ENCODE assay signal across 17 mouse cellular contexts in the genomic region with DNA sequence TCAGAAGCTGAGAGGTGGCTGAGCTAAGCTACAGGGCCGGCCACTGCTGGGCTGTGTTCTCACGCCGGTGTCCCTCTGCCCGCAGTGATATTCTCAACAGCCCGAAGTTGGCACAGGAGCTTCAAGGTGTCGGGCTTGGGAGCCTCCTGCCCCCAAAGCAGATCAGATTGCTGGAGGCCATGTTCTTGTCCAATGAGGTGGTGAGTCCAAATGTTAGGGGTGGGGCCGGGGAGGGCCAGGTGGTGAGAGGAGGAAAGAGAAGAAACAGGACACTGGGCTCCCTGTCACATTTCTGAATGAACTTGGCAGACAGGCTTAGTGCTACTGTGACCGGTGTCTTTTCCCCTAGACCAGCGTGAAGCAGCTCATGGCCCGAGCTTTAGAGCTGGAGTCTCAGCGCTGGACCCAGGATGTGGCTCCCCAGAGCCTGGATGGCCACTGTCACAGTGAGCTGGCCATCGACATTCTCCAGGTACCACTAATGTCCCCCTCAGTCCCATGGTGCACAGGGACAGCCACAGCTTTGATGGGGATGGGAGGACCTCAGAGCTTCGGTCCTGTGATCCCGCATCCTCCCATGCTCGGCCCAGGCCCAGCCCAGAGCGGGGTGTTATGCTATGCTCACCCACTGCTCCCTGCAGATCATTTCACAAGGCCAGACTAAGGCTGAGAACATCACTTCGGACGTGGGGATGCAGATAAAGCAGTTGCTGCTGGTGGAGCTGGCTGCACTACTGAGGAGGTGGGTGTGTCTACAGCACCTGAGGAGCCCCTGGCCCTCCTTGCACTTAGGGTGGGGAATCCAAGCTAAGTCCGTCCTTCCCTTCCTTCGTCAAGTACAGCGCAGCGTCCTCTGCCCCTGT. TPM values are rescaled to one million over a fixed set of nuclear protein-coding genes. Genes with fewer than 3 reads are reported as not detected.
DNase-seq lines count a peak whose midpoint lies in the region; ATAC-seq and TF ChIP-seq lines count a peak whose summit lies in the region.
"Had no signal": no experiment of that assay in that cellular context is flagged by ENCODE, and none has a peak within 500 bp of the region (broad histone marks: within the 10 kb centered on the region; RNA-seq: fewer than 3 reads in every experiment).

No protein-coding gene starts in this region.

- DNase-seq in heart, adult 11 months: peak; percentile 93
- DNase-seq in liver, embryonic 11.5 days (ENCODE audit: low spot score): peak; percentile 34
- DNase-seq in liver, postnatal 0 days: no peak
- DNase-seq in kidney, postnatal 0 days (ENCODE audit: low spot score): no peak
- no peak for DNase-seq in lung, postnatal 14 days
- no peak for DNase-seq in spleen, postnatal 10 days (ENCODE audit: low spot score in 2 of 2)
- DNase-seq: adrenal gland, adult 2 months; cerebellum, adult 8-10 months; layer of hippocampus, adult 9-11 months; lung, postnatal 4 days; retina, postnatal 1 day; thymus, postnatal 36 days had no signal

- H3K27me3 ChIP-seq in heart, embryonic 11.5 days (ENCODE audit: control insufficient read depth, insufficient read depth, low read length): peaks cover 80% of the 10 kb centered on the region
- peaks cover 50% of the 10 kb centered on the region for H3K27me3 ChIP-seq in liver, embryonic 11.5 days (replicated peaks; ENCODE audit: control insufficient read depth, insufficient read depth, low read length)
- no peaks in the 10 kb centered on the region for H3K27me3 ChIP-seq in liver, postnatal 0 days (ENCODE audit: insufficient read depth, low read length)
- H3K27me3 ChIP-seq in kidney, postnatal 0 days (ENCODE audit: insufficient read depth, low read length): 0 out of 2 replicates have a peak, but pooled peaks cover 6% of the 10 kb centered on the region

- TF ChIP-seq CTCF in liver, postnatal 0 days (IDR thresholded peaks at IDR 0.05; ENCODE audit: low read depth): no peak
- TF ChIP-seq CTCF in kidney, postnatal 0 days (IDR thresholded peaks at IDR 0.05; ENCODE audit: low read depth): no peak

- TF ChIP-seq EP300 in liver, postnatal 0 days (IDR thresholded peaks at IDR 0.05; ENCODE audit: low read depth): no peak

- no peak overlapping the region for H3K4me2 ChIP-seq in heart, embryonic 11.5 days
- H3K4me2 ChIP-seq in liver, embryonic 11.5 days: no peak overlapping the region; the same call in 1 of the 2 replicates
- H3K4me2 ChIP-seq in liver, postnatal 0 days (ENCODE audit: low read depth, low read length): no peak overlapping the region
- H3K4me2 ChIP-seq in kidney, postnatal 0 days (ENCODE audit: low read length): no peak overlapping the region

- 27% methylated on average over 22 of the region's 22 CpGs for WGBS in heart, embryonic 11.5 days (ENCODE audit: insufficient replicate concordance)
- WGBS in liver, embryonic 11.5 days: 55% methylated on average over 22 of the region's 22 CpGs
- WGBS in liver, postnatal 0 days (ENCODE audit: insufficient replicate concordance): 81% methylated on average over 22 of the region's 22 CpGs
- 41% methylated on average over 22 of the region's 22 CpGs for WGBS in kidney, postnatal 0 days

- H3K4me1 ChIP-seq in heart, embryonic 11.5 days (ENCODE audit: control insufficient read depth, insufficient read depth, low read length): peaks cover 38% of the 10 kb centered on the region
- peaks cover 46% of the 10 kb centered on the region for H3K4me1 ChIP-seq in liver, embryonic 11.5 days (replicated peaks; ENCODE audit: control insufficient read depth, insufficient read depth, low read length)
- peaks cover 38% of the 10 kb centered on the region for H3K4me1 ChIP-seq in liver, postnatal 0 days (ENCODE audit: insufficient read depth)
- H3K4me1 ChIP-seq in kidney, postnatal 0 days (replicated peaks; ENCODE audit: insufficient read depth, low read length): peaks cover 63% of the 10 kb centered on the region

- no peak for ATAC-seq in heart, embryonic 11.5 days (replicated peaks; ENCODE audit: insufficient number of reproducible peaks, low FRiP score, low TSS enrichment)
- ATAC-seq in liver, embryonic 11.5 days (replicated peaks; ENCODE audit: low FRiP score): no peak
- no peak for ATAC-seq in liver, postnatal 0 days
- no peak for ATAC-seq in kidney, postnatal 0 days (replicated peaks; ENCODE audit: low FRiP score, low read depth)
- ATAC-seq in activated CD4-positive, CD25-positive, alpha-beta regulatory T cell, adult 4 months: no peak
- ATAC-seq: forebrain, embryonic 14.5 days had no signal

- no peaks in the 10 kb centered on the region for H3K9me3 ChIP-seq in heart, embryonic 11.5 days (replicated peaks; ENCODE audit: control insufficient read depth, low read length)
- H3K9me3 ChIP-seq in liver, embryonic 11.5 days (ENCODE audit: control insufficient read depth, low read length): no peaks in the 10 kb centered on the region
- H3K9me3 ChIP-seq in liver, postnatal 0 days (ENCODE audit: low read length): no peaks in the 10 kb centered on the region
- no peaks in the 10 kb centered on the region for H3K9me3 ChIP-seq in kidney, postnatal 0 days (replicated peaks; ENCODE audit: low read length)

- no peaks in the 10 kb centered on the region for H3K36me3 ChIP-seq in heart, embryonic 11.5 days (ENCODE audit: control insufficient read depth, insufficient read depth, low read length)
- H3K36me3 ChIP-seq in liver, embryonic 11.5 days (ENCODE audit: control insufficient read depth, insufficient read depth, low read length): peaks cover 60% of the 10 kb centered on the region
- peaks cover 87% of the 10 kb centered on the region for H3K36me3 ChIP-seq in liver, postnatal 0 days (replicated peaks; ENCODE audit: insufficient read depth, low read length)
- H3K36me3 ChIP-seq in kidney, postnatal 0 days (ENCODE audit: insufficient read depth, low read length): peaks cover 13% of the 10 kb centered on the region

- H3K9ac ChIP-seq in heart, embryonic 11.5 days (ENCODE audit: low read depth, low read length): no peak overlapping the region
- H3K9ac ChIP-seq in liver, embryonic 11.5 days (ENCODE audit: low read depth, low read length): no peak overlapping the region
- no peak overlapping the region for H3K9ac ChIP-seq in liver, postnatal 0 days (replicated peaks)
- no peak overlapping the region for H3K9ac ChIP-seq in kidney, postnatal 0 days (ENCODE audit: low read depth, low read length)
- H3K9ac ChIP-seq: liver, embryonic 14.5 days had no signal

- no peak overlapping the region for H3K4me3 ChIP-seq in heart, embryonic 11.5 days (ENCODE audit: low read depth, low read length)
- H3K4me3 ChIP-seq in liver, embryonic 11.5 days (ENCODE audit: low read depth, low read length): no peak overlapping the region; the same call in 1 of the 2 replicates
- no peak overlapping the region for H3K4me3 ChIP-seq in liver, postnatal 0 days (ENCODE audit: low read depth, low read length)
- H3K4me3 ChIP-seq in kidney, postnatal 0 days (replicated peaks; ENCODE audit: low read depth, low read length): no peak overlapping the region

- no peak overlapping the region for H3K27ac ChIP-seq in heart, embryonic 11.5 days (ENCODE audit: low read depth, low read length)
- no peak overlapping the region for H3K27ac ChIP-seq in liver, embryonic 11.5 days (ENCODE audit: low read depth, low read length)
- H3K27ac ChIP-seq in liver, postnatal 0 days (ENCODE audit: low read depth): no peak overlapping the region
- peak overlapping the region; percentile 47; the same call in 1 of the 2 replicates for H3K27ac ChIP-seq in kidney, postnatal 0 days
- H3K27ac ChIP-seq: liver, embryonic 14.5 days had no signal

RNA-seq across cellular contexts. Expression of a gene that starts 5.9 kb away (rescaled TPM):
- 7.7 and 11.2 TPM in 2 replicates for polyA plus RNA-seq in heart, embryonic 11.5 days (2014; fragmentation: Nextera tagmentation; extraction: Ambion mirVana)
- 107 TPM in 2 replicates for polyA plus RNA-seq in liver, embryonic 11.5 days (2014; fragmentation: Nextera tagmentation; extraction: Ambion mirVana)
- 72.0 and 79.5 TPM in 2 replicates for polyA plus RNA-seq in liver, postnatal 0 days (2015; fragmentation: Nextera tagmentation; extraction: Ambion mirVana)
- polyA plus RNA-seq in kidney, postnatal 0 days (2015; fragmentation: Nextera tagmentation; extraction: Ambion mirVana): 34.8 and 46.7 TPM in 2 replicates
- not detected for polyA plus RNA-seq in activated CD4-positive, CD25-positive, alpha-beta regulatory T cell, adult 4 months (2017; shearing (Covaris generic))
- polyA plus RNA-seq: neural tube, embryonic 14.5 days had no signal

RNA-seq across cellular contexts. Expression of a gene that starts 31.3 kb away (rescaled TPM):
- polyA plus RNA-seq in heart, embryonic 11.5 days (2014; fragmentation: Nextera tagmentation; extraction: Ambion mirVana): 11.3 and 11.6 TPM in 2 replicates
- 18.6 and 20.4 TPM in 2 replicates for polyA plus RNA-seq in liver, embryonic 11.5 days (2014; fragmentation: Nextera tagmentation; extraction: Ambion mirVana)
- 13.7 TPM in 2 replicates for polyA plus RNA-seq in liver, postnatal 0 days (2015; fragmentation: Nextera tagmentation; extraction: Ambion mirVana)
- 25.4 and 25.9 TPM in 2 replicates for polyA plus RNA-seq in kidney, postnatal 0 days (2015; fragmentation: Nextera tagmentation; extraction: Ambion mirVana)
- polyA plus RNA-seq in activated CD4-positive, CD25-positive, alpha-beta regulatory T cell, adult 4 months (2017; shearing (Covaris generic)): not detected

RNA-seq across cellular contexts. Expression of a gene that starts 37.5 kb away (rescaled TPM):
- polyA plus RNA-seq in heart, embryonic 11.5 days (2014; fragmentation: Nextera tagmentation; extraction: Ambion mirVana): 5.5 and 6.2 TPM in 2 replicates
- polyA plus RNA-seq in liver, embryonic 11.5 days (2014; fragmentation: Nextera tagmentation; extraction: Ambion mirVana): 4.9 and 5.6 TPM in 2 replicates
- 0.49 and 0.54 TPM in 2 replicates for polyA plus RNA-seq in liver, postnatal 0 days (2015; fragmentation: Nextera tagmentation; extraction: Ambion mirVana)
- polyA plus RNA-seq in kidney, postnatal 0 days (2015; fragmentation: Nextera tagmentation; extraction: Ambion mirVana): 97.1 and 109 TPM in 2 replicates
- polyA plus RNA-seq in activated CD4-positive, CD25-positive, alpha-beta regulatory T cell, adult 4 months (2017; shearing (Covaris generic)): not detected

RNA-seq across cellular contexts. Expression of a gene that starts 41.5 kb away (rescaled TPM):
- 0.50 TPM in 1 of 2 replicates, not detected in the other for polyA plus RNA-seq in heart, embryonic 11.5 days (2014; fragmentation: Nextera tagmentation; extraction: Ambion mirVana)
- polyA plus RNA-seq in liver, embryonic 11.5 days (2014; fragmentation: Nextera tagmentation; extraction: Ambion mirVana): 0.36 TPM in 1 of 2 replicates, not detected in the other
- 0.22 TPM in 2 replicates for polyA plus RNA-seq in liver, postnatal 0 days (2015; fragmentation: Nextera tagmentation; extraction: Ambion mirVana)
- 12.6 and 14.3 TPM in 2 replicates for polyA plus RNA-seq in kidney, postnatal 0 days (2015; fragmentation: Nextera tagmentation; extraction: Ambion mirVana)
- polyA plus RNA-seq in activated CD4-positive, CD25-positive, alpha-beta regulatory T cell, adult 4 months (2017; shearing (Covaris generic)): not detected

Comparison
In these comparisons a context has a peak if more than half of its experiments do, and no peak if none do; other contexts are left out.
1. DNase-seq: peak in heart, adult 11 months (single experiment) and liver, embryonic 11.5 days (single experiment); none in liver, postnatal 0 days (single experiment), kidney, postnatal 0 days (single experiment), lung, postnatal 14 days (single experiment) and spleen, postnatal 10 days (0 of 2).
2. RNA of a gene that starts 31.3 kb away (polyA plus RNA-seq): 25.4 to 25.9 TPM in kidney, postnatal 0 days, 18.6 to 20.4 TPM in liver, embryonic 11.5 days, 13.7 TPM in liver, postnatal 0 days and 11.3 to 11.6 TPM in heart, embryonic 11.5 days; not detected in activated CD4-positive, CD25-positive, alpha-beta regulatory T cell, adult 4 months; every median in the first group is over 10 times any median in the second.
3. RNA of a gene that starts 37.5 kb away (polyA plus RNA-seq): 97.1 to 109 TPM in kidney, postnatal 0 days; 4.9 to 5.6 TPM in liver, embryonic 11.5 days, 5.5 to 6.2 TPM in heart, embryonic 11.5 days, 0.49 to 0.54 TPM in liver, postnatal 0 days and not detected in activated CD4-positive, CD25-positive, alpha-beta regulatory T cell, adult 4 months; every median in the first group is over 10 times any median in the second.